18 mouse cellular contexts compared by ENCODE assay signal in the genomic region with DNA sequence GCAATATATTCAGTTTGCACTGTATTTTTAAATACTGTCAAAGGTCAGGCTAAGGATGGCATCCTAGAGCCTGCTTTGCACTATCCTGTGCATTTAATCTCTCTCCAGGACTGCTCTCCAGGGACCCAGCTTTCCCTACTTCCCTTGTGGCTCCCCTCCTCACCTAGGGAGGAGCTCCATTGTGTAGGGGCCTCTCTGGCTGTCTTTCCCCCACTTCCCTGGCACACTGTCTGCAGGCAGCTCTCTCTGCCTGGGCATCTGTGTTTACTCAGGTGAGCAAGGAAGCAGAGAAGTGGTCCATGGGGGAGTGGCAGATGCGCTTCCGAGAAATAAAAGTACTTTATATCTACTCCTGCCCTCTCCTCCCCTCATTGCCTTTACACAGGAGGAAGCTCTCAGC.
"Had no signal": no experiment of that assay in that cellular context is flagged by ENCODE, and none has a peak within 500 bp of the region (broad histone marks: within the 10 kb centered on the region; RNA-seq: fewer than 3 reads in every experiment).

No protein-coding gene starts in this region.

- H3K4me3 ChIP-seq: lung, embryonic 15.5 days; megakaryocyte, embryonic 14.5 days; midbrain, embryonic 12.5 days; neural tube, embryonic 12.5 days; stomach, embryonic 15.5 days had no signal

- DNase-seq: liver, postnatal 0 days; lung, adult 2 months; lung, postnatal 14 days; lung, postnatal 36 days; midbrain, embryonic 14.5 days; right cerebral cortex, postnatal 14 days; thymus, adult 2 months; thymus, postnatal 25 days; thymus, postnatal 4 days had no signal

- H3K4me2 ChIP-seq: lung, embryonic 15.5 days; midbrain, embryonic 12.5 days; neural tube, embryonic 12.5 days; stomach, embryonic 15.5 days had no signal

- H3K9me3 ChIP-seq: lung, embryonic 15.5 days; megakaryocyte, embryonic 14.5 days; midbrain, embryonic 12.5 days; neural tube, embryonic 12.5 days; stomach, embryonic 15.5 days had no signal

- H3K4me1 ChIP-seq: lung, embryonic 15.5 days had no signal

- H3K27ac ChIP-seq: lung, embryonic 15.5 days; macrophage; midbrain, embryonic 12.5 days; neural tube, embryonic 12.5 days; stomach, embryonic 15.5 days; stomach, postnatal 0 days had no signal

- H3K9ac ChIP-seq: liver, postnatal 0 days; lung, embryonic 15.5 days; midbrain, embryonic 12.5 days; neural tube, embryonic 12.5 days; stomach, embryonic 15.5 days had no signal

- ATAC-seq: liver, postnatal 0 days; lung, postnatal 0 days; midbrain, embryonic 16.5 days had no signal

- H3K36me3 ChIP-seq: lung, embryonic 15.5 days; midbrain, embryonic 12.5 days; neural tube, embryonic 12.5 days; stomach, embryonic 15.5 days had no signal

- H3K27me3 ChIP-seq: lung, embryonic 15.5 days; neural tube, embryonic 12.5 days; stomach, embryonic 15.5 days had no signal
